Mouse (Mus musculus) ES-Bruce4 (cell line): Measurements from ENCODE around the gene Nsun7.

ENCODE experiments used
- CTCF ChIP-seq: IDR thresholded peaks from one replicate; pipeline ENCODE4 v1.8.1; 2011; ENCODE audit warnings: low read depth, low read length
- EP300 ChIP-seq: IDR thresholded peaks from 2 replicates; pipeline ENCODE4 v1.6.1; 2011; ENCODE audit warnings: low read depth, low read length; ENCODE audit not compliant: insufficient read depth
- POLR2A ChIP-seq: IDR thresholded peaks from one replicate; pipeline ENCODE4 v1.8.1; 2011; ENCODE audit warnings: low read length; ENCODE audit not compliant: insufficient read depth

DNA sequence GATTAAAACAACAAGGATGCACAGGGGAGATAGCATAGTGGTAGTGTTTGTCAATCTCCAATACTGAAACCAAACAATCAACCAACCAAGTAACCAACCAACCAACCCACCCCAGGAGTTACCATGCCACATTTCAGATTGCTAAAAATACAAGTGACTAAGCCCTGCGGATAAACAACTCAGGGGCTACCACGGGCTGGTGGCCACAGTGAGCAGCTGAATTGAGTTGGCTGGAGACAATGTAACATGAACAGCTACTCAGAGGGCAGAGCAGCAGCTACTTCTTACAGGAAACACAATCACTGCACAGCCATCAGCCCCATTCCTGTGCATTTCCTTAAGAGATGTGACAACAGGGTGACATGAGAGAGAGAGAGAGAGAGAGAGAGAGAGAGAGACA lies 84.5 kb downstream of the Nsun7 start:
- TF ChIP-seq CTCF (no peak), EP300 (no peak), POLR2A (no peak)
